Comparison of ENCODE assay signal across 9 mouse cellular contexts in genomic region chr13:69086613-69087012, GRCm38 (mm10).
DNase-seq lines count a peak whose midpoint lies in the region; ATAC-seq and TF ChIP-seq lines count a peak whose summit lies in the region.
"Had no signal": no experiment of that assay in that cellular context is flagged by ENCODE, and none has a peak within 500 bp of the region (broad histone marks: within the 10 kb centered on the region; RNA-seq: fewer than 3 reads in every experiment).

No protein-coding gene starts in this region.

- H3K9ac ChIP-seq in hindbrain, embryonic 12.5 days: no peak overlapping the region
- H3K9ac ChIP-seq: embryonic facial prominence, embryonic 15.5 days had no signal

- no peak overlapping the region for H3K4me2 ChIP-seq in hindbrain, embryonic 12.5 days (replicated peaks)
- H3K4me2 ChIP-seq: embryonic facial prominence, embryonic 15.5 days had no signal

- POLR2A ChIA-PET in Patski (lab: Charles Lee): no interaction called here

- in situ Hi-C loops in Patski (cut with MboI; ENCODE audit: low pct_unique_long_range_greater_than_20kb): loop anchor here (25.0 kb wide), 1 partner anchor 474 kb away; no protein-coding TSS in a partner anchor

- no peaks in the 10 kb centered on the region for H3K36me3 ChIP-seq in hindbrain, embryonic 12.5 days
- no peaks in the 10 kb centered on the region for H3K36me3 ChIP-seq in small intestine, adult 2 months (ENCODE audit: control insufficient read depth, insufficient read depth, low read length)
- H3K36me3 ChIP-seq: embryonic facial prominence, embryonic 15.5 days had no signal

- H3K9me3 ChIP-seq in hindbrain, embryonic 12.5 days (replicated peaks): no peaks in the 10 kb centered on the region
- H3K9me3 ChIP-seq: embryonic facial prominence, embryonic 15.5 days had no signal

- peak; percentile 50 for TF ChIP-seq CTCF in Patski (IDR thresholded peaks at IDR 0.05)
- TF ChIP-seq CTCF in small intestine, adult 2 months (IDR thresholded peaks at IDR 0.05; ENCODE audit: extremely low read depth, insufficient read length, insufficient replicate concordance, low read depth, low read length): peak; percentile 47; the same call in 1 of the 2 replicates

- no peak overlapping the region for H3K4me3 ChIP-seq in hindbrain, embryonic 12.5 days
- H3K4me3 ChIP-seq in small intestine, adult 2 months (ENCODE audit: low read depth, low read length): no peak overlapping the region
- H3K4me3 ChIP-seq: embryonic facial prominence, embryonic 15.5 days had no signal

- CTCF ChIA-PET in Patski (lab: Charles Lee): interaction anchor here (0.7 to 1.2 kb wide), 3 partner anchors 9 to 485 kb away, joined by 3 to 8 read pairs (median 4); no protein-coding TSS in a partner anchor

- 52% methylated on average over 1 of the region's 1 CpGs for WGBS in hindbrain, embryonic 12.5 days
- WGBS in small intestine, adult 2 months: 29% methylated on average over 1 of the region's 1 CpGs

- no peak for ATAC-seq in Patski
- peak; percentile 67; the same call in 1 of the 2 replicates for ATAC-seq in hindbrain, embryonic 12.5 days (ENCODE audit: low FRiP score)
- peak; percentile 58 for ATAC-seq in megakaryocyte progenitor cell, adult 5-6 weeks (replicated peaks; ENCODE audit: poor library complexity)

- H3K4me1 ChIP-seq in hindbrain, embryonic 12.5 days: no peaks in the 10 kb centered on the region
- no peaks in the 10 kb centered on the region for H3K4me1 ChIP-seq in small intestine, adult 2 months (ENCODE audit: control insufficient read depth, insufficient read depth, insufficient read length, low read length)
- H3K4me1 ChIP-seq: embryonic facial prominence, embryonic 15.5 days had no signal

- H3K27ac ChIP-seq in hindbrain, embryonic 12.5 days: no peak overlapping the region
- no peak overlapping the region for H3K27ac ChIP-seq in small intestine, adult 2 months (ENCODE audit: insufficient read depth, low read depth, low read length)
- H3K27ac ChIP-seq: embryonic facial prominence, embryonic 15.5 days had no signal

- no peaks in the 10 kb centered on the region for H3K27me3 ChIP-seq in Patski
- no peaks in the 10 kb centered on the region for H3K27me3 ChIP-seq in hindbrain, embryonic 12.5 days
- H3K27me3 ChIP-seq in small intestine, adult 2 months (ENCODE audit: control insufficient read depth, insufficient read depth, low read length): no peaks in the 10 kb centered on the region
- H3K27me3 ChIP-seq: embryonic facial prominence, embryonic 15.5 days had no signal

- DNase-seq in ES-CJ7 (ENCODE audit: low read depth, low spot score): peak; percentile 55
- DNase-seq in Patski (ENCODE audit: low read depth, low spot score): peak; percentile 10
- peak; percentile 23 for DNase-seq in embryo, embryonic 11.5 days (ENCODE audit: low read depth, low spot score)
- peak; percentile 61 to 78 for DNase-seq in layer of hippocampus, postnatal 10 days (ENCODE audit: low spot score in 2 of 2)
- no peak for DNase-seq in adipocyte (ENCODE audit: low spot score)

- TF ChIP-seq POLR2A in small intestine, adult 2 months (IDR thresholded peaks at IDR 0.05; ENCODE audit: low read depth, low read length): no peak
